Mouse (Mus musculus) cortical plate, adult 2 months (tissue): ENCODE measurements at regions not wholly inside any gene's neighbourhood (a gene's known extent, or its start where the extent isn't known, plus 50 kb on each side); places are given as distances from the start of the nearest gene placed in this dataset.

Experiments
- H3K27ac ChIP-seq: fragments of 200-500 bp; 2 replicates; pipeline ENCODE4 v1.5.1; 2012; ENCODE audit warnings: low read length, control low read depth, inconsistent platforms; ENCODE audit not compliant: insufficient read depth
- H3K4me1 ChIP-seq: fragments of 200-500 bp; 2 replicates; pipeline ENCODE4 v1.6.1; 2011; ENCODE audit warnings: low read length; ENCODE audit not compliant: control insufficient read depth, insufficient read depth
- H3K4me3 ChIP-seq: fragments of 200-500 bp; 2 replicates; pipeline ENCODE4 v1.5.1; 2011; ENCODE audit warnings: mild to moderate bottlenecking, low read length, control low read depth; ENCODE audit not compliant: insufficient read depth
- CTCF ChIP-seq: fragments of 200-500 bp; IDR thresholded peaks from 2 replicates; pipeline ENCODE4 v1.5.1; 2011; ENCODE audit warnings: mild to moderate bottlenecking, control low read depth, low read length; ENCODE audit not compliant: insufficient read depth; ENCODE audit errors: extremely low read depth
- POLR2A ChIP-seq: fragments of 200-500 bp; IDR thresholded peaks from 2 replicates; pipeline ENCODE4 v1.6.1; 2011; ENCODE audit warnings: mild to moderate bottlenecking, low read length, control low read depth; ENCODE audit not compliant: insufficient read depth; ENCODE audit errors: extremely low read depth

- no peak overlapping the region for H3K4me3 ChIP-seq
- peaks cover 3% of the 10 kb centered on the region for H3K4me1 ChIP-seq
- no peak overlapping the region for H3K27ac ChIP-seq
- TF ChIP-seq CTCF (no peak), POLR2A (no peak)
Measured at GRCm38 (mm10) chrX:11883738-11884716, 276.1 kb downstream of the Bcor start.

- no peak overlapping the region for H3K4me3 ChIP-seq
Measured at GRCm38 (mm10) chrX:11892396-11892795, 267.8 kb downstream of the Bcor start.

GRCm38 (mm10) chrX:11893606-11894279, 266.4 kb downstream of the Bcor start:
- TF ChIP-seq POLR2A: no peak
- no peak for TF ChIP-seq CTCF
- no peak overlapping the region for H3K27ac ChIP-seq
- H3K4me3 ChIP-seq: no peak overlapping the region

More at GRCm38 (mm10) chrX:11892396-11892795, 267.8 kb downstream of the Bcor start:
- Histone ChIP-seq H3K4me1 (peaks cover under 1% of the 10 kb centered on the region; the same call in 1 of the 2 replicates), H3K27ac (no peak overlapping the region)
- no peak for TF ChIP-seq POLR2A
- no peak for TF ChIP-seq CTCF

GRCm38 (mm10) chrX:11894280-11894662, 265.9 kb downstream of the Bcor start:
- Histone ChIP-seq H3K4me3 (no peak overlapping the region), H3K27ac (no peak overlapping the region), H3K4me1 (no peaks in the 10 kb centered on the region)
- TF ChIP-seq CTCF (no peak), POLR2A (no peak)

More at GRCm38 (mm10) chrX:11893606-11894279, 266.4 kb downstream of the Bcor start:
- H3K4me1 ChIP-seq: no peaks in the 10 kb centered on the region

GRCm38 (mm10) chrX:11895396-11895795, 264.8 kb downstream of the Bcor start:
- H3K4me3 ChIP-seq: no peak overlapping the region
- no peaks in the 10 kb centered on the region for H3K4me1 ChIP-seq
- H3K27ac ChIP-seq: no peak overlapping the region
- TF ChIP-seq CTCF (no peak), POLR2A (no peak)

- TF ChIP-seq POLR2A (no peak), CTCF (no peak)
- Histone ChIP-seq H3K4me1 (no peaks in the 10 kb centered on the region), H3K4me3 (no peak overlapping the region), H3K27ac (no peak overlapping the region)
Measured at GRCm38 (mm10) chrX:11898280-11898679, 261.9 kb downstream of the Bcor start.

- Histone ChIP-seq H3K27ac (no peak overlapping the region), H3K4me1 (no peaks in the 10 kb centered on the region), H3K4me3 (no peak overlapping the region)
- TF ChIP-seq CTCF (no peak), POLR2A (no peak)
Measured at GRCm38 (mm10) chrX:11899051-11899450, 261.1 kb downstream of the Bcor start.

- Histone ChIP-seq H3K4me1 (no peaks in the 10 kb centered on the region), H3K4me3 (no peak overlapping the region), H3K27ac (no peak overlapping the region)
- TF ChIP-seq POLR2A (no peak), CTCF (no peak)
Measured at GRCm38 (mm10) chrX:11899914-11900313, 260.2 kb downstream of the Bcor start.

- Histone ChIP-seq H3K4me3 (no peak overlapping the region), H3K27ac (no peak overlapping the region), H3K4me1 (no peaks in the 10 kb centered on the region)
- TF ChIP-seq POLR2A: no peak
- TF ChIP-seq CTCF: no peak
Measured at GRCm38 (mm10) chrX:11901791-11902190, 258.4 kb downstream of the Bcor start.
